Mouse (Mus musculus): ENCODE results near the gene Kdm6b.

Gene Kdm6b

GRCm38 (mm10) chr11:69418481-69419442, 5.3 kb upstream of the Kdm6b start:
- DNase-seq, result peak; percentile 97

- peak; percentile 98 for DNase-seq
These were observed 4.2 kb upstream of the Kdm6b start for GRCm38 (mm10) chr11:69417449-69418384.

- no peak for DNase-seq
These were observed 3.5 kb upstream of the Kdm6b start for GRCm38 (mm10) chr11:69416921-69417448.

GRCm38 (mm10) chr11:69416509-69416908, 3.0 kb upstream of the Kdm6b start:
- DNase-seq, result no peak

GRCm38 (mm10) chr11:69415668-69416451, 2.4 kb upstream of the Kdm6b start:
- DNase-seq, result peak; percentile 84

GRCm38 (mm10) chr11:69415327-69415667, 1.8 kb upstream of the Kdm6b start:
- peak; percentile 83 for DNase-seq

GRCm38 (mm10) chr11:69414421-69415326, 1.2 kb upstream of the Kdm6b start:
- DNase-seq, result peak; percentile 40

- DNase-seq, result no peak
These were observed 927 bp downstream of the Kdm6b start for GRCm38 (mm10) chr11:69412548-69412947.

- peak; percentile 89 for DNase-seq
These were observed 1.8 kb downstream of the Kdm6b start for GRCm38 (mm10) chr11:69411538-69412203.

- DNase-seq, result peak; percentile 99
These were observed 2.4 kb downstream of the Kdm6b start for GRCm38 (mm10) chr11:69411073-69411535.

- peak; percentile 77 for DNase-seq
These were observed 3.0 kb downstream of the Kdm6b start for GRCm38 (mm10) chr11:69410310-69411072.

- DNase-seq, result no peak
These were observed 3.5 kb downstream of the Kdm6b start for GRCm38 (mm10) chr11:69410045-69410309.

- peak; percentile 96 for DNase-seq
These were observed 4.0 kb downstream of the Kdm6b start for GRCm38 (mm10) chr11:69409378-69410044.

GRCm38 (mm10) chr11:69408541-69409377, 4.7 kb downstream of the Kdm6b start:
- peak; percentile 84 for DNase-seq

- DNase-seq, result no peak
These were observed 5.8 kb downstream of the Kdm6b start for GRCm38 (mm10) chr11:69407724-69408004.

GRCm38 (mm10) chr11:69406867-69407723, 6.4 kb downstream of the Kdm6b start:
- no peak for DNase-seq

GRCm38 (mm10) chr11:69406282-69406681, 7.2 kb downstream of the Kdm6b start:
- no peak for DNase-seq

All from kidney, postnatal 10 days (tissue).